Mouse (Mus musculus) G1E (cell line): ENCODE results near the gene Insl5.

ENCODE experiments used
- CTCF ChIP-seq: IDR thresholded peaks from 2 replicates; pipeline ENCODE4 v1.5.1; 2012; ENCODE audit warnings: low read depth, low read length, inconsistent platforms, mixed read lengths
- POLR2AphosphoS5 ChIP-seq: IDR thresholded peaks from 2 replicates; pipeline ENCODE4 v1.6.1; 2012; ENCODE audit warnings: low read depth, low read length, inconsistent platforms; ENCODE audit not compliant: insufficient replicate concordance

GRCm38 (mm10) chr4:103004681-103005080 is 22.0 kb downstream of the Insl5 start:
- TF ChIP-seq CTCF, result no peak
- no peak for TF ChIP-seq POLR2AphosphoS5
